Mouse (Mus musculus): ENCODE measurements around the gene Tns2.
"Not testable (repeated sequence)": the region's sequence is repeated elsewhere in the genome, so short reads cannot be mapped to it uniquely, and the experiment has no call there.

Gene Tns2

DNA sequence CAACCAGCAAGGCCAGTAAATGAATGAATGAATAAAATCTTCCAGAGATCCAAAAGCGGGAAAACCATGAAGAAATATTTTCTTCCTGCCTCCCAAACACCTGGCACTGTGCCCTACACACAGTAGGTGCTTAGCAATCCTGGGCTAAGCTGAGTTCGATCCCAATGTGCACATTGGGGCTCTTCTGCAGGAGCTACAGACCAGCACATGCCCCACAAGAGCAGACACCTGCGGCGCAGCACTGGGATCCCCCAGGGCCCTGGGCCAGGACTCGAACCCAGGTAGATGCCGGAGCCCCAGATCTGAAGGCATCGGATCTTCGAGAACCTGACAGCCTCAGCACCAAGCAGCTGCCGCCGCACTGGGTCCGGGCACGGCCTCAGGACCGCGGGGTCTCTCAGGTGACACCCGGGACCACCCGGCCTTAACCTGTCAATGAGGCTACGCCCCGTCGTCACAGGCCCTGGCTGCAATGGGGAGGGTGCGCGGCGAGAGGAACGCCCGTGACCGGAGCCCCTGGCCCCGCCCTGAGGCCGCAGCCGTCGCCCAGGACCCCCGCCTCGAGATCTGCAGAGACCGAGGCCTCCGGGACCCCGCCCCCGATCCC lies 35.4 kb downstream of the Tns2 start:
- in situ Hi-C loops (cut with MboI, MseI) = no loop called here

DNA sequence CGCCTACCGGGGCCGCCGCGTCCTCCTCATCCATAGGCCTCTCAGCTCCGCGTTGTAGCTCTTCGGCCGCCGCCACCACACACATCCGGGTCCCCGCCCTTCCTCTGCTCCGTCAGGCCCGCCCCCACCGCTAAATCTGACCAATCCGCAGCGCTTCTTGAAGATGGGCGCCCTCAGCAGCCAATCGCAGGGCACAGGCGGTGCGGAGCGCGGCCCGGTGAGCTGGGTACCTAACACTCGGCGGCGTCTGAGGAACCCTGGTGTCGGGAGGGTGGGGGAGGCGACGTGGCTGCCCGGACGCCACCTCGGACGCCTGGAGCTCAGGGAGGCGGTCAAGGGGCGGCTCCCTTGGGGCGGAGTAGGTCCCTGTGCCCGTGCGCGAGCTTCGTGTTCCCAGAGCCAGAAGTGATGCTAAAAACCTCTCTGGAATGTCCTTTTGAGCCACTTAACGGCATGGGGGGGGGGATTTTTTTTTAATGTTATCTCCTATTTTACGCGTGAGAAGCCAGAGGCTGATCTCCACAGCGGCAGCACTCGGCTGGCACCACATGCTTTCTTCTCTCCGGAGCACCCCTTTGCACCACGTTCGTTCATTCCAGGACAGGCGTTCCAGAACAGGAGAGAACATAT lies 36.0 kb downstream of the Tns2 start, which contains the start of gene Spryd3:
Gene Spryd3 (minus strand): TSS at position 106 of the 630 bp plus-strand sequence.
- in situ Hi-C loops (cut with MboI, MseI) = no loop called here

DNA sequence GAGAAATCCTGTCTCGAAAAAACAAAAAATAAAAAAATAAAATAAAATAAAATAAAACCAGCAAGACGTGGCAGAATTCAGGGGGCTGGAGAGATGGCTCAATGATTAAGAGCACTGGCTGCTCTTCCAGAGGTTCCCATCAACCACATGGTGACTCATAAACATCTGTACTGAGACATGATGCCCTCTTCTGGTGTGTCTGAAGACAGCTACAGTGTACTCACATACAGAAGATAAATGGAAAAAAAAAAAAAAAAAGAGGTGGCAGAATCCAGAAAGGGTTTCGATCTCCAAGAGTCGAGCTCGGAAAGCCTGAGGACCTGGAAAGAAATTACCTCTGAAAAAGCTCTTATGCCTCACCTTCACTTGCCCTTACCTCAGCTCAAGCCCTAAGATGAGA lies 40.9 kb downstream of the Tns2 start:
- in situ Hi-C loops (cut with MboI, MseI) = no loop called here

DNA sequence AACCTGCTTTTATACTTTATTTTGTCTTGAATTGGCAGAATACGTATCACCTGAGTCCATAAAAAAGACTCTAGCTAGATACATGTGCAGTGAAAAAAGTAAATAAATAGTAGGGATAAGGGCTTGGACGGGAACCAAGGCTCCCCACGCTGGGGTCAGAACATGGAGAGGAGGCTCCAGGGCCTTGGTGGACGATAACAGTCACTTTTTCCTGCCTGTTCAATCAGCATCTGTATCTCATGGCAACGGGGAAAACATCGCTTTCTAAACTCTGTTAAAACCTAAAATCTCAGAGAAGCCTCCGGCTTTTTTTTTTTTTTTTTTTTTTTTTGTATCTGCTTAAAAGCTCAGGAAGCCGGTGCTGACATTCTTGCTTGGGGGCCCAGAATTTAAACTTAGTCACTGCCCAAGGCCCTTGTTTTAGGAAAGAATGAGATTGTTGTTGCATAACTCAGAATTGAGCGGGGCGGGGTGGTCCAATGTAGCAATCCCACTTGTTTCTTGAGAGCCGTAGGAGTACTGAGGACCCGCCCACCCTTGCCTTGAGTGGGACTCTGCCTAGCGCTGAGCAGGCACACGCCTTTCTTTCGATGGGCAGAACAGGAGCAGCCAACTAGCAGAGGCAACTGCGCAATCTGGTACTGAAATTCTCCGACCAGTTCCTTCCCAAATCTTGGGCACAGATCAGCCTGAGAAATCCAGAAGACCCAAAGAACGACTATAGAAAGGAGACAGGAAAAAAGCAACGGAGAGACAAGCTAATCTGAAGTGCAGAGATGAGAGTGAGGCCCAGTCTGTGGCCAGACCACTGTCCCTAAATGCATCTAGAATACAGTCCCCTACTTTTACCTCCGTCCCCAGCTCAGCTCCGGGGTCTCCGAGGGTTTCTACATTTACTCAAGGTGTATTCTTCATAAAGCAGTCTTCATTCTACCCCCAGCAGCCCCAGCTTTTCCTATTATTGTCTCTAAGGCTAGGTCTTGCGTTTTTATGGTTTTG lies 43.0 kb downstream of the Tns2 start:
- in situ Hi-C loops (cut with MboI, MseI) = no loop called here

DNA sequence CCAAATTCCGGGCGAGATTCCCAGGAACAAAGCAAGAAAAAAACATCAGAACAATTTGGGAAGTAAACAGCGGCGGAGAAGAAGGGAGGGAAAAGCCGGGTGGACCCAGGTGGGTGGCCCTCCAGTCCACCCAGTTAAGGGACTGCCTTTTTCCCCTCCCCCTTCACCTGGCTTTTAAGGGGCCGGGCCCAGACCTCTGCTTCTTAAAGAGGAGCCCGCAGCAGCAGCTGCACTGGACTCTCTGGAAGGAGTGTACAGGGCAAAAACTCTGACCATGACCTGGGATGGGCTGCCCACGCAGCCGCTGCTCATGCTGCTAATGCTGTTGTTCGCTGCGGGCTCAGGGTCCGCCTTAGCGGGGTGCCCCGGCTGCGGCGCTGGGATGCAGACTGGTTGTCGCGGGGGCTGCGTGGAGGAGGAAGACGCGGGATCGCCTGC lies 44.1 kb downstream of the Tns2 start, which contains the start of gene Igfbp6:
Gene Igfbp6 (plus strand): TSS at position 89 of the 438 bp plus-strand sequence.
- in situ Hi-C loops (cut with MboI, MseI) = no loop called here

DNA sequence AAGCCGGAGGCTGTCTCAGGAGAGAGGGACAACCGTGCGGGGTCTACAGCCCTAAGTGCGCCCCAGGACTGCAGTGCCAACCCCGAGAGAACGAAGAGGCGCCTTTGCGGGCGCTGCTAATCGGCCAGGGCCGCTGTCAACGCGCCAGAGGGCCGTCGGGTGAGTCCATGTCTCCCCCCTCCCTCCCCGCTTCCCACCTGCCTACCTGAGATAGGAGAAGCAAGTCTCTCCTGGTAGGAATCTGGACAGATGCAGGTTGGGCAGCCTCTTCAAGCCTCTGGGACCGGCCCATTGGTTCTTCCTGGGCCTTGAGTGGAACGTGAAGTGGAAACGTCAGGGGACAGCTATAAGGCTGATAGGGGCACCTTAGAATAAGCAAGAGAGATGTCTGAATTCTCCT lies 44.5 kb downstream of the Tns2 start:
- in situ Hi-C loops (cut with MboI, MseI) = no loop called here

DNA sequence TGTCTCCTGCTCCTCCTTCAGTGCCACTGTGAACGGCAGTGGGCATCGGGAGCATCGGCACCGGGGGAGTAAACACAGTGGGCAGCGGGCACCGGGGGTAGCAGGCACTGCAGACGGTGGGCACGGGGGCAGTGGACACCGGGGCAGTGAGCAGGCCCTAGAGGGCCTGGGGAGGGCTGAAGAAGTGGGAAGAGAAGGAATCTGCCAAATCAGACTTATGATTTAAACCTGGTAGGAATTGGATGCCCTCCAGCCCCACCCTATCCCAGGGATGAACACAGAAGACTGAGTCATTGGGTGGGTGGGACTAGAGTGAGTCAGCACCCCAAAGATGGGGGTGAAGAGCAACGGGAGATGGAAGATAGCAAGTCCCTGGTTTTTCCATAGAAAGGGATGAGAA lies 45.1 kb downstream of the Tns2 start:
- in situ Hi-C loops (cut with MboI, MseI) = no loop called here

DNA sequence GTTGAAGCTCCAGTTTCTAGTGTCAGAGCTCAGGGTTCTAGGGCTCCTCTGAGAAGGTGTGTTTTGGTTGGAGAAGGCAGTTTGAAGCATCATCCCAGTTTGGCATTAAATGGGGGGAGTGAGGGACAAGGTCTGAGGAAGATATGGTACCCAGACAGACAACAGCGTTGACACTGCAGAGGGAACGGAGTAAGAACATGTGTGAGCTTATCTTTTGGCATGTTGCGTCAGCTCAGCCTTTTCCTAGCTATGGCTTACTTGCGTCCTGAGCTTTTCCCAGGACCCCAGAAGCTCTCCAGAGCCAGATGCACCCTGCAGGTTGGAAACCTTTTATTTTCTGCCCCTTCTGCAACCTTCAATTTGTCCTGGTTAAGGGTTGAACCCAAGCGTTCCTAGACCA lies 45.9 kb downstream of the Tns2 start:
- in situ Hi-C loops (cut with MboI, MseI) = no loop called here

DNA sequence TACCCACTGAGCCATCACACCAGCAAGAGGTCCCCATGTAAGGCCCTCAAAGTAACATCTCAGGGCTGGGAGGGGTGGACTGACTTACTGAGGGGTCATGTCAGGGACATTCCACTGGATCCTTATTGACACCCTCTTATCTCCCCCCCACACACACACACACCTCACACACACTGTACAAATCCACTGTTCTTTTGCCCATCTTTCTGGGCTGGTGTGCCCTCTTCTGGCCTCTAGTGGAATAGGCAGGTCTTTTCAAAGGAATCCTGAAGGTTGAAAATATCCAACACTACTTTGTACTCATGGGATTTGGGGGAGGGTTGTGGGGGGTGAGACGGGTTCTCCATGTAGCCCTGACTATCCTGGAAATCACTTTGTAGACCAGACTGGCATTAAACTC lies 46.7 kb downstream of the Tns2 start:
- in situ Hi-C loops (cut with MboI, MseI) = no loop called here

DNA sequence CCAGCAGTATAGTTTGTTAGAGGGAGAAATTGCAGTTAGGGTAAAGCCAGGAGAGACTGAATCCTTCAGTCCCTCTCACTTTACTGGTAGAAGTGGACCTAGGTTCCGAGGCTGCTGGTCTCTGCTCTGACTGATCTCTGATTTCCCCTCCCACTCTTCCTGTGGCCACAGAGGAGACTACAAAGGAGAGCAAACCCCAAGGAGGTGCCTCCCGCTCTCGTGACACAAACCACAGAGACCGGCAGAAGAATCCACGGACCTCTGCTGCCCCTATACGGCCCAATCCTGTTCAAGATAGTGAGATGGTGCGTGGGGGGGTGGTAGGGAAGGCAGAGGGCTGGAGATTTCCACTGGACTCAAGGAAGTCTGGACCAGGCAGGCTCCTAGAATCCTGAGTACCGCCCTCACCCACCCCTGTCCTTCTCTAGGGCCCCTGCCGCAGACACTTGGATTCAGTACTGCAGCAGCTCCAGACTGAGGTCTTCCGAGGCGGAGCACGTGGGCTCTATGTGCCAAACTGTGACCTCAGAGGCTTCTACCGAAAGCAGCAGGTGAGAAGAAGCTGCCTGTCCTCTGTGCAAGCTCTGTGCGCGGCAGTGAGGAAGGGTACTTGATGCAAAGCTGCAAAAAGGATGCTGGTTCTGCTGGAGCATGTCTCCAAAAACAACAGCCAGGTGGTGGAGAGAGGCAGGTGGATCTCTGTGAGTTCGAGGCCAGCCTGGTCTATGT lies 47.6 kb downstream of the Tns2 start:
- in situ Hi-C loops (cut with MboI, MseI) = no loop called here

DNA sequence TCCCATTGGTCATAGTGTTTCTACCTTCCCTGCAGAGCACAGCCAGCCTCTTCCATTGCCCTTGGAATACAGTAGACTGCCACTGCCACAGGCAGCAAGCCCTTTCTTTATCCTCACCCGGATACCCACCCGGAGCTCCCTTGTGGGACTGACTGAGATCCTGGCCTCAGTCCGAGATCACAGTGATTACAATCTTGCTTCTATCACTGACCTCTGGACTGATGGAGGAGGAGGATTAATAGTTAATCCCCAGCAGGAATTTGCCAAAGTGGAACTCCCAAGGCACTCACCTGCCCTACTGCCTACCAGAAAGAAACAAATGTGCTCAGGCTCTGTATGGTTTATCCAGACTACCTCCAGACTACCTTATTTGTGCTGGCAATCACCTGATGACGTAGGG lies 49.3 kb downstream of the Tns2 start:
- in situ Hi-C loops (cut with MboI, MseI) = no loop called here

DNA sequence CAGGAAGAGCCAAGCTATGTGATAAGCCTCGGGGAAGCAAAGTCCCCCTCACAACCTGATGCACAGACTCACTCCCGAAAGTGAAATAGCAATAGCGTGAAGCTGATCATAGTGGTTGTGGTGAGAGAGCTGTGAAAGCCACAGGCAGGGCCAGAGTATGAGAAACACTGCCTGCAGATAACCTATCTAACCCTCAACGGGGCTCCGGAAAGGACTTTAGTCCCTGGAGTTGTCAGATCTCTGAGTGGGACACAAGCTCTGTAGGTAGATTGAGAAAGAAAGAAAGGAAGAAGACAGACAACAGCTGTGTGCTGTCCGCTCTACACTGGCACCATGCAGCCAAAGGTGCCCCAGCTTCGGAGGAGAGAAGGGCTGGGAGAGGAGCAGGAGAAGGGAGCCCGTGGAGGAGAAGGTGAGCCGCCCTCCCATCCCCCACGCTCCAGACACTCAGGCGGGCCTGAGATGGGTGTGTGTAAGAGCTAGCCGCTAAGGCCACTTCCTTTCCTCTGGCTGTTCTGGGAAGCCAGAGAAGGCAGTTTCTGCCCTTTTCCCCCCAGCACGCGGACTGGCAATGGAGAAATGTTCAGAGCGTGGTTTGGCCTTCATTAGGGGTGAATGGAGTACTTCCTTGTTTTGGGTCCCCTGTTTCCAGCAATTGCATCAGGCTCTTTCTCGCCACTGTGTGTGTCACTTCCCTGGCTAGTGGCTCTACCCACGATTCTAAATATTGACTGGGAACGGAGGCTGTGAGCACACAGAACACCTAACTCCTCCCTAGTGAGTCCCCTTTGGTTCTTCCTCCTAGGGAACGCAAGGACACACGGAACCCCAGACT lies 50.3 kb downstream of the Tns2 start, which contains the start of gene Soat2:
Gene Soat2 (plus strand): TSS at position 226 of the 835 bp plus-strand sequence.
- in situ Hi-C loops (cut with MboI, MseI) = no loop called here

DNA sequence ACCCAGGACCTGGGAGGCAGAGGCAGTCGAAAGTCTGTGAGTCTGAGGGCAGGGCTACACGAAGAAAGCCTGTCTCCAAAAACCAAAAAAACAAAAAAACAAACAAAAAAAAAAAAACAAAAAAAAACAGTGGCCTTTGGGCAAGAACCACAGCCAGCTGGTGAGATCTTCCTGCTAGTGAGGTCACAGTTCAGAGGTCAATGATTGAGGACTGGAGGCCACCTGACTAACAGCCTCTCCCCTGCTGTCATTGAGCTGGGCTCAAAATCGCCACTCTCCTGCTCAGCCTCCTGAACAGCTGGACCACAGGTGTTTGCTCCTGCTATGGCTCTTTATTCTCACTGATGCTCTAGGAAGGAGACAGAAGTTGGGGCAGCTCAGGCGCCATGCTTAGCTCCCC lies 52.4 kb downstream of the Tns2 start:
- in situ Hi-C loops (cut with MboI, MseI) = no loop called here

DNA sequence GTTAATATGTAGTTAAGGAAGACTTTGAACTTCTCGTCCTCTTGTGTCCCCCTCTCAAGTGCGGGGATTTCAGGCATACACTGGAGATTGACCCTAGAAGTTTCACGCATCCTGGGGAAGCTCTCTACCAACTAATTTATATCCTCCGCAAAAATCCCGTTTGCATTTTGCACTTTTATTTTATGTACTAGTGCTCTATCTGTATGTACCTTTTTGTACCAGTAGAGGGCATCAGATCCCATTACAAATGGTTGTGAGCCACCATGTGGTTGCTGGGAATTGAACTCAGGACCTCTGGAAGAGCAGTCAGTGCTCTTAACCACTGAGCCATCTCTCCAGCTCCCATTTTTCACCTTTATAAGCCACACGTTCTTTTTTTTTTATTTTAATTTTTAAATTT lies 54.8 kb downstream of the Tns2 start:
- in situ Hi-C loops (cut with MboI, MseI) = not testable (repeated sequence)

DNA sequence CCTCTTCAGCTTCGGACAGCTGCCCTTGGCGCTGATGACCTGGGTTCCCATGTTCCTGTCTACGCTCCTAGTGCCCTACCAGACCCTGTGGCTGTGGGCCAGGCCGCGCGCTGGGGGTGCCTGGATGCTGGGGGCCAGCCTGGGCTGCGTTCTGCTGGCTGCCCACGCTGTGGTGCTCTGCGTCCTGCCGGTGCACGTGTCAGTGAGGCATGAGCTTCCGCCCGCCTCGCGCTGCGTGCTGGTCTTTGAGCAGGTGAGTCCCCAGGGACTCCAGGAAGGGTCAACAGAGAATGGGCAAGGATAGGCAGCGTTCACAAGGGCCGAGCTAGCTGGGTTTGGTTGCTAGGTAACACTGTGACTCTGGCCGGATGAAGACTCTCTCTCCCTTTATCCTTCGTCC lies 56.6 kb downstream of the Tns2 start:
- in situ Hi-C loops (cut with MboI, MseI) = no loop called here

DNA sequence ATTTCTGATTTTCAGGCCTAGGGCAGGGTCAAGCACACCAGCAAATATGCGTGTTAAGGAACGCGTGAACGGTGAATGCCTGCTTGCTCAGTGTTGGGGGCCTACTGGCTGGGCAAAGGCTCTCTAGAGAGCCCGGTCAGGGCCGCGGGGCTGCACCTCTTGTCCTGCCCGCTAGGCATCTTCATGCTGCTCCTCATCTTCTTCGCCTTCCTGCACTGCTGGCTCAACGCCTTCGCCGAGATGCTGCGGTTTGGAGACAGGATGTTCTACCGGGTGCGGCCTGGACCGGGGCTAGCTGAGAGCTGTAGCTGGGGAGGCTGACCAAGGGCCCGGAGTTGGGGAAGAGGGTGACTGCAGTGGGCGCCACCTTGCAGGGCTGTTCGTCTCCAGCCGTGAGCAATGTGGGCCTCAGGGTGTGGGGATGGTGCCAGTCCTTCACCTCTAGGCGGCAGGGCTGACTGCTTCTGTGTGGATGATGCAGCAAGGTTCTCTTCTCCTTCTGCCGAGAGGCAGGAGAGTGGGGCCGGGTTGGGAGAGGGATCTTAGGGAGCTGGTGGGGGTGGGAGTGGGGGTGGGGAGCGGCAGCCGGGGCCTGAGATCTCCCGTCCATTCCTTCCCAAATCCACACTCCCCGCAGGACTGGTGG lies 60.3 kb downstream of the Tns2 start:
- in situ Hi-C loops (cut with MboI, MseI) = no loop called here

DNA sequence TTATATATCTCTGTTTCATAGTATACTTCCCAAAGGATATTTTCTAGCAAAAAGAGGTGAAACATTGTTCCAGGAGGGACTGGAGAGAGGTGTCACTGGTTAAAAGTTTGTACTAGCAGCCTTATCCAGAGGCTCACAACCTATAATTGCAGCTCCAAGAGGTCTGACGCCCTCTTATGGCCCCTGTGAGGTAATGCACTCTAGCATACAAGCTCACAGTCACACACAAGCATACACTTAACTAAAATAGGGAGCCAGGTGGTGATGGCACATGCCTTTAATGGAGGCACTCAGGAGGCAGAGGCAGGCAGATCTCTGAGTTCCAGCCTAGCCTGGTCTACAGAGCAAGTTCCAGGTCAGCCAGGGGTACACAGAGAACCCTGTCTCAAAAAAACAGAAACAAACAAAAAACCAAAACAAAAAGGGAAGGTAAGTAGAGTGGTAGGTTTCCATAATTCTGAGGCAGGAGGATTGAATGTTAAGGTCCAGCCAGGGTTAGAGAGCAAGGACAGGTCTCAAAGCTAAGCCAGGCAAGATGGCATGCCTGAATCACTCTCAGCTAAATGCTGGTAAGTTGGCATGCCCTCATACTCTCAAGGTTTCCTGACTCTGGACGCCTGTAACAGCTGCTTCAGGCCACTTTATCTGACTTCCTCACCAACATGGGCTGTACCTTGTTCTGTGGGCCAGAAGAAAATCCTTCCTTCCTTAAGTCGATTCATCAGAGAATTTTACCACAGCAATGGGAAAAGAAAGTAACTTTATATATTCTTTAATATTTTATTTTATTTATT lies 63.9 kb downstream of the Tns2 start:
- in situ Hi-C loops (cut with MboI, MseI) = no loop called here

DNA sequence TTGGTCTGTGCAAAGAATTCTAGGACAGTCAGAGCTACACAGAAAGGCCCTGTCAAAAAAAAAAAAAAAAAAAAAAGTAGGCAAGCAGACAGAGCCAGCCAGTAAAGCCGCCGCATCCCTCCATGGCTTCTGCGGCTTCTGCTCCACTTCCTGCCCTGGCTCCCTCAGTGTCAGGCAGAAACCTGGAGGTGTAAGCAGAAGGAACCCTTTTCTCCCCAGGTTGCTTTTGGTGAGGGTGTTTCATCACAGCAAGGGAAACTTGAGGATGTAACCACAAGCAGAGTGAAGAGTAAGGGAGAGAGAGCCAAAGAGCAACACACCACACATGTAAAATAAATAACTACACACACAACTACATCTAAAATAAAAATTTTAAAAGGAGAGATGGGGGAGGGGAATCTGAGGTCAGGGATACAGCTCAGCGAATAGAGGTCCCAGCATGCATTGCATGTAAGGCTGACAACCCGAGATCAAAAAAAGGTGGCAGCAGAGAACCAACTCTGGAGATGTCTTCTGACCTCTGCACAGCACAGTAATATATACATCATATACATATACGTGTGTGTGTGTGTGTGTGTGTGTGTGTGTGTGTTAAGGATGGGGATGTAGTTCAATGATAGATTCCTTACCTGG lies 65.4 kb downstream of the Tns2 start:
- in situ Hi-C loops (cut with MboI, MseI) = no loop called here

Data from T-helper 17 cell (primary cell).